Mouse (Mus musculus) monocyte, adult 5-6 weeks (primary cell): Measurements from ENCODE around the gene Ifnl2. TPM values are rescaled to one million over a fixed set of nuclear protein-coding genes. Genes with fewer than 3 reads are reported as not detected.
"Not testable (repeated sequence)": the region's sequence is repeated elsewhere in the genome, so short reads cannot be mapped to it uniquely, and the experiment has no call there.

ENCODE experiments used
- ATAC-seq: fragments of 153-309, 156-312 bp; replicated peaks from 2 replicates; pipeline ENCODE4 v1.8.0; 2017; ENCODE audit warnings: mild to moderate bottlenecking; ENCODE audit not compliant: low TSS enrichment, insufficient number of reproducible peaks, severe bottlenecking, poor library complexity, low FRiP score
- total RNA-seq: library from RNA; stranded (forward); fragments of 200-1000, 200-491, 200-594 nt; gene quantifications from 3 replicates; pipeline ENCODE4 v1.2.3, GENCODE M21; 2017

Gene Ifnl2
- total RNA-seq: not detected in 3 replicates

GRCm38 (mm10) chr7:28510405-28510974, at the start of gene Ifnl2:
Gene Ifnl2 (minus strand): TSS chr7:28510455.
- ATAC-seq: not testable (repeated sequence)

GRCm38 (mm10) chr7:28558486-28558885, 48.2 kb upstream of the Ifnl2 start:
- ATAC-seq: no peak

DNA sequence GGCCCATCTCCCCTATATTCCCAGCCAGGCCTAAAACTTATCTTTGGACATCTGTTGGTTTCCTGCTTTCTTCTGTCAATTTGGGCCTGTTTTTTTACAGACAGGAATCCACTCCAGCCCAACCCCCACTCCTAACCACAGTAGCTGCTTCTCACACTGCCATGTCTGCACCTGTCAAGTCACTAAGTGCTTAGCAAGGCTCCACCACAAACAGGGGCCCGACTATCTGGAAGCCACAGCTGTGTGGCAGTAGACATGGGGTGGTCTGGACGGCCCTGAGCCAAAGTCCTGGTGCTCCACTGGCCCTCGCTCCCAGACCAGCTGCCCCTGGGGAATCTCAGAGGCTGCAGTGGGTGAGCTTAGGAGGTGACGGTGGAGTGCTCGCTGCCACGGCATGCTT, 47.5 kb upstream of the Ifnl2 start:
- ATAC-seq: no peak

DNA sequence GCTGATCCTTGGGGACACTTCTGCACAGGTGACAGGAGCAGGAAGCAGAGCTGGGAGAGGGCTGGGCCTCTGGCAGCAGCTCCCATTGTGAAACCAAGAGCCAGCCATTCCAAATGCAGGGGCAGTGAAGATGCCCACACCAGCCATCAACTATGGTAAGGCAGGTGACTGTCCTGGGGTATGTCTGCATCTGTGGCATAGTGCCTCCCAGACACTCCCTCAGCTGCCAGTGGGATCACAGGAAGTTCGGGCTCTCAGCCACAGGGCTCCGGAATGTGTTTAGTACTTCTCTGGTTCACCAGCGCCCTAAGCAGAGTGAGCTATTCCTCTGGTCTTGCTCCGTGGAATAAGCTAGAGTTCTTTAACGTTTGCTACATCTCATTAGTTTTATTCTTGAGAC, 46.8 kb upstream of the Ifnl2 start:
- ATAC-seq: no peak

GRCm38 (mm10) chr7:28555939-28556535, 45.8 kb upstream of the Ifnl2 start:
- ATAC-seq: no peak

DNA sequence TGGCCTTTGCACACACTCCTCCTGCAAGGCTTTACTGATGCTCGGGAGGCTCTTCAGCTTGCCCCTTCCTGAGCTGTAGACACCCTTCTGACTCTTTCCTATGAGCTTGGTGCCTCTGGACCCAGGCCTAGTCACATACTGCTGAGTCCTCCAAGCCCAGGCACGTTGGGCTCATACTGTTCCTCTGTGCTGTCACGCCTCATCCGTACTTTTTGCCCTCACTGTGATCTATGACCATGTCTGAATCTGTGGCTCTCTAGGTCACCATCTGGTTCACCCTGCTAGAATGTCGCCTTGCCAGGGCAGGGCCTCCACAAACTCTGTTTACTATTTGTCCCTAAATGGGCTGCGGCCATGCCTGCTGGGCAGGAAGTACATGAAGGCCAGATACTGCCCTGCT, 42.8 kb upstream of the Ifnl2 start:
- no peak for ATAC-seq

DNA sequence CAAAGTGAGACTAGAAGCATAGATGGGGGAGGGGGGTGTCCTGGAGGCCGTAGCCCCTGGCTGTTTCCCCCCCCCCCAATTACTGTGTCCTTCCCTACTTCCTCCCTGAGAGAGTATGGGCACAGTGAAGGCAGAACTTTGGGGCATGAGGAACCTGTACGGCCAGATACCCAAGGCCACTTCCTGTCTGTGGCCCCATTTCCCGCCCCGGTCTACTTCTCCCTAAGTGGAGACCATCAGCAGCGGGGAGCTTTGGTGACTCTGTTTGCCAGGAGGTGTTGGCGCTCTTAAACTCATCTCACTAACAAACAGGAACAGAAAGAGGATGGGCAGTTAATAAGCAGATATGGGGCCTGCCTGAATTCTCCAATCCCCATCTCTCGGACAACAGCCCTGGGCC, 37.4 kb upstream of the Ifnl2 start:
- peak; percentile 64 for ATAC-seq

GRCm38 (mm10) chr7:28547154-28547553, 36.9 kb upstream of the Ifnl2 start, which contains the start of gene Nccrp1:
Gene Nccrp1 (minus strand): TSS chr7:28547254.
- ATAC-seq: no peak

DNA sequence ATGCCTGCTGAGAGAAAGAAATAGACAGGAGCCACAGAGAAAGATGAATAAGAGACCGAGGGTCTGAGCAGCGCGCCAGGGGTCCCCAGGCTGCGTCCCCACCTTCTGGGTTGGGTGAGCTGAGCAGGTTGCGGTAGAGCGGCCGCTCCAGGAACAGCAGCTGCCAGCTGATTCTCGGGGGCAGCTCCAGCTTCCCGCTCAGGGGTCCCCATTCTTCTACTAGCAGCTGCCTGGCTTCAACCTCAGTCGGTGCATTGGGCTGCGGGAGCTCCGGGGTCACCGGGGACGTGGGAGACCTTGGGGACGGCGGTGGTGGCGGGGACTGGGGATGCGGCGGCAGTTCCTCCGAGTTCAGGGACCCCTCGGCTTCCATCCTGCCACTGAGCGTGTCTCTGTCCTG, 36.4 kb upstream of the Ifnl2 start:
- no peak for ATAC-seq

DNA sequence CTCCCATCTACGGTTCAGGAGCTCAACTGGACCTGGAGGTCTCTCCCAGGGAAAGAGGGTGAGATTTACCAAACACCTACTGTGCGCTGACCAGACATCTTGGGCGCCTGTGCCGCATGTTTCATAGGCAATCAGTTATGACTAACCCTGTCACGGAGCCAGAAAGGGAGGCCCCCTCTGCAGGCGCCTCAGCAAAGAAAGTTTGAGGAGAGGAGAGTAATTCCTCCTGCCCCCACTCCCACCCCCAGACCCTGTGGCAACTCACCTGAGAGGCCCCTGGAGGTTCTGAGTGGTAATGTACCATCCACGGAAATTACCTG, 35.6 kb upstream of the Ifnl2 start:
- no peak for ATAC-seq

DNA sequence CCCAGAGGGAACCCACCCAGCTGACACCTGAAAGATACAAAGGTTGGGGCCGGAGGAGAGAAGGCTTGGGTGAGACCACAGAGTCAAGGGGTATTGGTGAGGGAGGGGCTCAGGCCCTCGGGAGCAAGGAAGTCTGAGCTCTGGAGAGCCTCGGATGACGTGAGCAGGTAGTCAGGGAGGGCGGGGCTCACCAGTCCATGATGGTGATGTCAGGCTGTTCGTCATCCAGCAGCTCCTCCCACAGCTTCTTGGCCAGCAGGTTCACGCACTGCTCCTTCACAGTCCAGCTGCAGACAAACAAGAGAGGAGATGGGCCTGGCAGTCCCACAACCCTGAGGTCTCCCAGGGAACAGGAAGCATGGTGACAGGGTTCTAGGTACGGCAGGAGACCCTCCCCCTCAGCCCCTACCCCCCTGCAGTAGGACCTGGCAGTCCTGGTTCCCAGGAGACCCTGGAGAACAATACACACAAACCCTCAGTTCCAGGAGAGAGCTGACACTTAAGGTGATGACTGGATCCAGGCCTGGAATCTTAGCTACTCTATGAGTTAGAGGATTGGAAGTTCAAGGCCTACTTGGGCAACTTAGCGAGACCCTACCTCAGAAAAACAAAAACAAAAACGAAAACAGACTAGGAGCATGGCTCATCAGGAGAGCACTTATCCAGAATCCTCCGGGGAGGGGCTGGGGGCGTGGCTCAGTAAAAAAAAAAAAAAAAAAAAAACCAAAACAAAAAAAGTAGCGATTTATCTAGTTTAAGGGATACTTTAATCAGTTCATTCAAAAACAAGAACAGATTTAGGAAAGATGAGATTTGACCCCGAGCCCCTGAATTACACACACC, 35.0 kb upstream of the Ifnl2 start:
- no peak for ATAC-seq

DNA sequence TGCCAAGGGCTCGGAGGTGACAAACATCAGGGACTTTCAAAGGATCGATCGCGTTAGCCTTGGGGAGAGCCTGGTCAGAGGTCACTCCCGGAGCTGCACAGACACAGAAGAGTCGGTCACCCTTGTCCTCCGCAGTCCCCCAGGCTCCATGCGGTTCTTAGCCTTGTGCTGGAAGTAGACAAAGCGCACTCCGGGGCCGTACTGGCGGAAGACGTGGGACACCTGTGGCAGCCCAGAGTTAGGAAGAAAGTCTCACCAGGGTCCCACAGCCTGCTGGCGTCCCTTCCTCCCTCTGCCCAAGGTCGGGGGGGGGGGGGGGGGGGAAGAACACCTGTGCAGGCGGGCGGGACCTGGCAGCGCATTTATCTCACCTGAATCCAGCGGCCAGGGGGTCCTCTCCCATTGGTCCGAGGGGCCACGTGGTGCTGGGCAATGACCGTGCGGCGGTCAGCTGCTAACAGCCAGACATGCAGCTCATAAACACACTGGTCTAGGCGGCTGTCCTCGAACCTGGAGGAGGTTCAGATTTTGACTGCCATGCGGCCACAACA, 33.9 kb upstream of the Ifnl2 start:
- ATAC-seq: no peak

DNA sequence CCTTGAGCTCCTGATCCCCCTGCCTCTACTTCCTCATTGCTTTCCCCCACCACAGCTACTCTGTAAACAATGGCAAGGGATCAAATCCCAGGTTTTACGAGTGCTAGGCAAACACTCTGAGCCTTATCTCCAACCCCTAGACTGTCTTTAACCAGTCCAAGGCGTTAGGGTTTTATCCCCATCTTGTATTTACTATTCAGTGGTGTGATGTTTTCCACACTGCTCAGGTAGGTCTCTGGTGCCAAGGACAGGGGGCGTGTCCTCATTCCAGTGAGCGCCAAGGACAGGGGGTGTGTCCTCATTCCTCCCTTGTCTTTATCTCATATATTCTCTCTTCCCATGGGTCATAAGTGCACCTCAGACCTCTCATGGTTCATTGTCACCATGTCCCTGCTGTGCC, 30.3 kb upstream of the Ifnl2 start, which contains the start of gene Sycn:
TSS of gene Sycn (plus strand) at position 360 of the 400 bp plus-strand sequence.
- ATAC-seq: no peak

GRCm38 (mm10) chr7:28538886-28539285, 28.6 kb upstream of the Ifnl2 start:
- not testable (repeated sequence) for ATAC-seq

DNA sequence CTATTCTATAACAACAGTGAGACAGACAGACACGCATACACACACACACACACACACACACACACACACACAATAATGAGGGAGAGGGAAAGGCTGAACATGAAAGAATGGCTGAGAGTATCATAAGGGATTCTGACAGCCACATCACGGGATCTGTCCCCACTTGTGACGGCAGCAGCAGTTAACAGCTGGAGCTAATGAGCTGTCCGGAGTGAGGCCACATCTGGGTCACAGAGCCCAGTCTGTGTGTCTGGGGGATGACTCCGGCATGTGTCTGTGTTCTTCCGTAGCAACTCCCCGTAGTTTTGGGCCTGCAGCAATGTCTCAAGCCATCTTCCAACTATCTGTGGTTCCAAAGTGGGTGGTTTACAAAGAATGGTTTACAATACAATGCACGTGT, 21.8 kb upstream of the Ifnl2 start:
- ATAC-seq: no peak

DNA sequence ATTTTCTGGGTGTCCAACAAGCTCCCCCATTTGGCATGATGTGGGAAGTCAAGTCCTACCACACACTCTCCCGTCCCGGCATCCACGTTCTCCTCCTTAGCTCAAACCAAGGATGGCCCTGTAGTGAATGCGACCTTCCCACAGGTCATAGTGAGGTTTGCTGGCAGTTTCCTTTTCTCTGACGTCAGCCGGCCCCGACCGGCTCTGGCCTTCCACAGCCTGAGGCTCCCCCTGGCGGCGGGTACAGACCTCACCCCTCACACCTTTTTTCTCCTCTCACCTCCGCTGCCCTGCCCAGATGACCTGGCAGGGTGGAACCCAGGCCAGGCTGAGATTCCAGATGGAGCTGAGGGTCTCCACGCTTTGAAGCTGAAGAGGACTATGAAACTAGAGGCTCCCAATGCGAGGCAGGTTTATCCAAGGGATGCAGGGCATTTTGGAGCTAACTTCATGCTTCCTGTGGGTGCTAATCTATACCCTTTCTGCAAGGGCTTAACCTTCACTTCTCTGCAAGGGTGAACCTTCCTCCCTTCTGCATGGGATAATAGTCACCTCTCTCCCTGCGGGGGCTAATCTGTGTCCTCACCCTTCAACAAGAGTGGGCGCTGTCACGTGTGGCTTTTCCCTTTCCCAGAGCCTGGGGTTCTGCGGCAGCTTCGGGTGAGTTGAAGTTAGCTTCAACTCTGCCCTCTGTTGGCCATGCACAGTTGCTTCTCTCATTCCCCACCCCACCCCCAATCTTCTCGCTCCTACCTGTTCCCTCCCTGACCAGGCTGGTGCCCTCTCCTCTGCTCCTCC, 17.9 kb upstream of the Ifnl2 start:
- ATAC-seq: peak; percentile 87

GRCm38 (mm10) chr7:28522536-28522935, 12.3 kb upstream of the Ifnl2 start, which contains the start of gene Ifnl3:
Gene Ifnl3 (plus strand): TSS chr7:28522836.
- ATAC-seq: not testable (repeated sequence)

DNA sequence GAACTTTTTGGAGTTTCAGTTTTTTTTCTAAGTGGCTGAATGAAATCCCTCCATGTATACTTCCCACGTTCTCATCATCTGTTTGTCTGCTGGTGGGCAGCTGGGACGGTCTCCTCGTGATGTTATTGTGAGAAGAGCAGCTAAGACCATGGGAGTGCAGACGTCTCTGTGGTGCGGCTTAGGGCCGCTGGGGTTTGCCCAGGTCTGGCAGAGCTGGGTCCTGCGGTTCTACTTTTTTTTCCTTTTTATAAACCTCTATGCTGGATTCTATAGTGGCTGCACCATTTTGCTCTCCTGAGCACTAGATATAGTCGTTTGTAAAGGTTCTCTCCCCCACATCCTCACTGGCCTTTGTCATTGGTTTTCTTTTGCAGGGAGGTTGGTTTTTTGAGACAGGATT, 1.2 kb upstream of the Ifnl2 start:
- ATAC-seq: no peak

GRCm38 (mm10) chr7:28509121-28509520, 1.1 kb downstream of the Ifnl2 start:
- not testable (repeated sequence) for ATAC-seq
